Mouse (Mus musculus) 3134 (cell line): ENCODE results near the gene Catspere2.

Experiments used
- DNase-seq: peaks from one replicate; pipeline ENCODE4 v3.0.0-alpha.2; 2011; ENCODE audit warnings: low spot score; ENCODE audit not compliant: insufficient read length; ENCODE audit errors: extremely low read depth

The Catspere2 gene

GRCm38 (mm10) chr1:178218305-178218704, 235.1 kb downstream of the Catspere2 start:
- peak; percentile 60 for DNase-seq

- DNase-seq: no peak
Measured at GRCm38 (mm10) chr1:178219166-178220077, 236.2 kb downstream of the Catspere2 start.
